Comparison of ENCODE assay signal across 8 mouse cellular contexts in the genomic region with DNA sequence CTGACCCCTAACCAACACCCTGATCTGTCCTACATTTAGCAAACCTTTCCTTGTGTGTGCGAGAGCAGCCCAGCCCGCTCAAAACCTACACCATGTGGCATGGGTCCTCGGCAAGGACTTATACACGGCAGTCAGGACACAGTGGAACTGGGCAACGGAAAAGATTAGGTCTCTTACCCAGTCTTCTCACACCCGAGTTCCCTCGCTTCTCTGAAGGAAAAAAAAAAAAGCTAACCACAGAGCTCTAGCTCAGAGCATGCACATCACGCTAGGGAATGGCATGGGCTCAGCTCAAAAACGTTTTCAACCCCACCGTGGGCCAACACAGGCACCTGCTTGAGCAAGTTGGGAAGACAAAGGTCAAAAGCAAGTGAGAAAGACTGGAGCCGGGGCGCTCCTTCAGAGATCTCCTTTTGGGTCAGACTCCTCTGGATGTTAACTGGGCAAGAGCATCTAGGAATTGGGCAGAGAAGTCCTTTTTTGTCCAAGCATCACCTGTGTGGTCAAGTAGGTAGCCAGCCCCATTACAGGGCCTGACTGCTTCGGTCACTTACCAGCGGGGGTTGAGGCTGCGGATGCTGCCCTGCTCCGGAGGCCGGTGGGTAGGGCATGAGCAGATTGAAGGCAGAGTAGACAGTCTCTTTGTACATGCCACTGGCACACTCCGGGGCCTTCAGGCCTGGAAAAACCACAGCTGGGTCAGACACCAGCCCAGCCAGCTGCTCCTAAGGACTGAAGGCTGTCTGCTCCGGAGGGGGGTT. TPM values are rescaled to one million over a fixed set of nuclear protein-coding genes. Genes with fewer than 3 reads are reported as not detected.
DNase-seq lines count a peak whose midpoint lies in the region; ATAC-seq and TF ChIP-seq lines count a peak whose summit lies in the region.

No protein-coding gene starts in this region.

- no peak overlapping the region for H3K27ac ChIP-seq in heart, embryonic 13.5 days (replicated peaks)
- H3K27ac ChIP-seq in hindbrain, embryonic 13.5 days: no peak overlapping the region
- no peak overlapping the region for H3K27ac ChIP-seq in midbrain, embryonic 14.5 days (replicated peaks; ENCODE audit: low read depth, low read length)

- 75% methylated on average over 19 of the region's 19 CpGs for WGBS in heart, embryonic 13.5 days
- WGBS in hindbrain, embryonic 13.5 days: 69% methylated on average over 19 of the region's 19 CpGs
- 64% methylated on average over 19 of the region's 19 CpGs for WGBS in midbrain, embryonic 14.5 days

- peak overlapping the region; percentile 85 for H3K9ac ChIP-seq in heart, embryonic 13.5 days
- no peak overlapping the region for H3K9ac ChIP-seq in hindbrain, embryonic 13.5 days
- H3K9ac ChIP-seq in midbrain, embryonic 14.5 days (replicated peaks; ENCODE audit: low read length): no peak overlapping the region

- H3K36me3 ChIP-seq in heart, embryonic 13.5 days: no peaks in the 10 kb centered on the region
- peaks cover 50% of the 10 kb centered on the region for H3K36me3 ChIP-seq in E14TG2a.4 (ENCODE audit: insufficient read depth, low read length)
- H3K36me3 ChIP-seq in hindbrain, embryonic 13.5 days: no peaks in the 10 kb centered on the region
- H3K36me3 ChIP-seq in midbrain, embryonic 14.5 days (ENCODE audit: control insufficient read depth, insufficient read depth, low read length): no peaks in the 10 kb centered on the region

- H3K4me2 ChIP-seq in heart, embryonic 13.5 days: peak overlapping the region; percentile 85
- peak overlapping the region; percentile 90 for H3K4me2 ChIP-seq in hindbrain, embryonic 13.5 days
- peak overlapping the region; percentile 96 for H3K4me2 ChIP-seq in midbrain, embryonic 14.5 days (ENCODE audit: low read length)

- peak overlapping the region; percentile 73 for H3K4me3 ChIP-seq in heart, embryonic 13.5 days
- peak overlapping the region; percentile 91 for H3K4me3 ChIP-seq in E14TG2a.4 (replicated peaks; ENCODE audit: low read length)
- peak overlapping the region; percentile 60 for H3K4me3 ChIP-seq in hindbrain, embryonic 13.5 days
- peak overlapping the region; percentile 48; the same call in 1 of the 2 replicates for H3K4me3 ChIP-seq in midbrain, embryonic 14.5 days (replicated peaks; ENCODE audit: low read depth, low read length)

- H3K27me3 ChIP-seq in heart, embryonic 13.5 days (replicated peaks): peaks cover 39% of the 10 kb centered on the region
- H3K27me3 ChIP-seq in E14TG2a.4 (ENCODE audit: insufficient read depth, low read length): peaks cover 30% of the 10 kb centered on the region
- peaks cover 58% of the 10 kb centered on the region for H3K27me3 ChIP-seq in hindbrain, embryonic 13.5 days
- peaks cover 50% of the 10 kb centered on the region for H3K27me3 ChIP-seq in midbrain, embryonic 14.5 days (ENCODE audit: control insufficient read depth, insufficient read depth, low read length)

- DNase-seq in heart, adult 11 months: no peak
- DNase-seq in midbrain, embryonic 14.5 days: no peak
- DNase-seq in frontal cortex, postnatal 10 days (ENCODE audit: low spot score in 2 of 2): no peak
- DNase-seq in embryo, embryonic 11 days: no peak

- peaks cover 35% of the 10 kb centered on the region for H3K4me1 ChIP-seq in heart, embryonic 13.5 days
- peaks cover 69% of the 10 kb centered on the region for H3K4me1 ChIP-seq in E14TG2a.4 (replicated peaks; ENCODE audit: low read depth, low read length)
- peaks cover 37% of the 10 kb centered on the region for H3K4me1 ChIP-seq in hindbrain, embryonic 13.5 days (replicated peaks)
- H3K4me1 ChIP-seq in midbrain, embryonic 14.5 days (ENCODE audit: control insufficient read depth, insufficient read depth, low read length): peaks cover 25% of the 10 kb centered on the region

- no peak for TF ChIP-seq CTCF in E14TG2a.4 (conservative IDR thresholded peaks at IDR 0.05; ENCODE audit: low read length)

- no peak for ATAC-seq in heart, embryonic 13.5 days (ENCODE audit: extremely low read depth, insufficient number of reproducible peaks, low FRiP score, low TSS enrichment)
- ATAC-seq in hindbrain, embryonic 13.5 days (ENCODE audit: low FRiP score): no peak
- no peak for ATAC-seq in midbrain, embryonic 14.5 days (ENCODE audit: low FRiP score, low TSS enrichment)
- ATAC-seq in inflammation-experienced regulatory T-cells, adult 6 months: no peak

- no peaks in the 10 kb centered on the region for H3K9me3 ChIP-seq in heart, embryonic 13.5 days
- no peaks in the 10 kb centered on the region for H3K9me3 ChIP-seq in E14TG2a.4 (ENCODE audit: low read length)
- H3K9me3 ChIP-seq in hindbrain, embryonic 13.5 days: no peaks in the 10 kb centered on the region
- H3K9me3 ChIP-seq in midbrain, embryonic 14.5 days (ENCODE audit: control insufficient read depth, low read length): no peaks in the 10 kb centered on the region

RNA-seq across cellular contexts. Expression of a gene that starts 1.1 kb away (rescaled TPM):
- polyA plus RNA-seq in heart, embryonic 13.5 days (2015; fragmentation: Nextera tagmentation; extraction: Ambion mirVana): 3.5 and 4.3 TPM in 2 replicates
- polyA plus RNA-seq in hindbrain, embryonic 13.5 days (2015; fragmentation: Nextera tagmentation; extraction: Ambion mirVana): 3.2 and 4.7 TPM in 2 replicates
- polyA plus RNA-seq in midbrain, embryonic 14.5 days (2014; fragmentation: Nextera tagmentation; extraction: Ambion mirVana): 2.8 and 5.8 TPM in 2 replicates
- polyA plus RNA-seq in inflammation-experienced regulatory T-cells, adult 6 months (2017; shearing (Covaris generic)): 100 to 1,000 TPM; 144 to 447 (median 399) TPM

RNA-seq across cellular contexts. Expression of a gene that starts 50.0 kb away (rescaled TPM):
- polyA plus RNA-seq in heart, embryonic 13.5 days (2015; fragmentation: Nextera tagmentation; extraction: Ambion mirVana): 467 and 522 TPM in 2 replicates
- polyA plus RNA-seq in hindbrain, embryonic 13.5 days (2015; fragmentation: Nextera tagmentation; extraction: Ambion mirVana): 1,097 and 1,103 TPM in 2 replicates
- polyA plus RNA-seq in midbrain, embryonic 14.5 days (2014; fragmentation: Nextera tagmentation; extraction: Ambion mirVana): 1,139 and 1,189 TPM in 2 replicates
- 100 to 1,000 TPM; 274 to 332 (median 300) TPM for polyA plus RNA-seq in inflammation-experienced regulatory T-cells, adult 6 months (2017; shearing (Covaris generic))

Comparison
In these comparisons a context has a peak if more than half of its experiments do, and no peak if none do; other contexts are left out.
1. RNA of a gene that starts 1.1 kb away (polyA plus RNA-seq): 144 to 447 TPM in inflammation-experienced regulatory T-cells, adult 6 months; 2.8 to 5.8 TPM in midbrain, embryonic 14.5 days, 3.2 to 4.7 TPM in hindbrain, embryonic 13.5 days and 3.5 to 4.3 TPM in heart, embryonic 13.5 days; every median in the first group is over 10 times any median in the second.
2. Peak in every context shown above with its lines, with median percentiles within 50 percentile points of each other: H3K4me2 ChIP-seq and H3K4me3 ChIP-seq.